Mouse (Mus musculus) myocyte (in vitro differentiated cells): ENCODE measurements around the gene BC052040.

Experiments used
- CEBPB ChIP-seq: IDR thresholded peaks from 2 replicates; pipeline ENCODE4 v1.6.1; 2011; ENCODE audit warnings: mild to moderate bottlenecking, moderate library complexity; ENCODE audit not compliant: poor library complexity, insufficient read depth, severe bottlenecking
- E2F4 ChIP-seq: IDR thresholded peaks from one replicate; pipeline ENCODE4 v1.6.1; 2011; ENCODE audit warnings: mild to moderate bottlenecking, control low read depth, moderate library complexity; ENCODE audit not compliant: insufficient read depth
- MAX ChIP-seq: IDR thresholded peaks from one replicate; pipeline ENCODE4 v1.6.1; 2011; ENCODE audit warnings: low read depth, mild to moderate bottlenecking, control low read depth
- MYOD1 ChIP-seq, 3 experiments: IDR thresholded peaks; one replicate each; pipeline ENCODE4 v1.6.1; 2011; ENCODE audit warnings: control low read depth in 2 of 3, low read depth in 2 of 3, mild to moderate bottlenecking in 2 of 3, moderate library complexity in 1 of 3; ENCODE audit not compliant: insufficient read length in 2 of 3, control insufficient read depth in 1 of 3
- MYOG ChIP-seq, 3 experiments: IDR thresholded peaks; one replicate each; pipeline ENCODE4 v1.6.1; 2011; ENCODE audit warnings: control low read depth in 2 of 3, low read depth in 2 of 3, mild to moderate bottlenecking in 2 of 3; ENCODE audit not compliant: insufficient read length in 2 of 3, control insufficient read depth in 1 of 3, insufficient read depth in 1 of 3
- POLR2A ChIP-seq: IDR thresholded peaks from one replicate; pipeline ENCODE4 v1.6.1; 2011; ENCODE audit warnings: low read depth, mild to moderate bottlenecking, control low read depth, moderate library complexity; ENCODE audit not compliant: insufficient read length
- REST ChIP-seq: IDR thresholded peaks from one replicate; pipeline ENCODE4 v1.6.1; 2011; ENCODE audit warnings: mild to moderate bottlenecking, control low read depth, moderate library complexity; ENCODE audit not compliant: insufficient read depth, insufficient read length
- SRF ChIP-seq: IDR thresholded peaks from one replicate; pipeline ENCODE4 v1.6.1; 2011; ENCODE audit warnings: low read depth; ENCODE audit not compliant: control insufficient read depth, insufficient read length
- TCF12 ChIP-seq: IDR thresholded peaks from one replicate; pipeline ENCODE4 v1.6.1; 2011; ENCODE audit warnings: mild to moderate bottlenecking, control low read depth; ENCODE audit not compliant: poor library complexity, insufficient read depth, severe bottlenecking
- TCF3 ChIP-seq: IDR thresholded peaks from one replicate; pipeline ENCODE4 v1.6.1; 2011; ENCODE audit warnings: low read depth, control low read depth; ENCODE audit not compliant: insufficient read length
- USF1 ChIP-seq: IDR thresholded peaks from one replicate; pipeline ENCODE4 v1.6.1; 2011; ENCODE audit warnings: low read depth, mild to moderate bottlenecking, control low read depth, moderate library complexity

GRCm38 (mm10) chr2:115717980-115718379 lies 136.5 kb downstream of the BC052040 start:
- TF ChIP-seq MAX (no peak), POLR2A (no peak), USF1 (no peak), TCF12 (no peak), SRF (no peak), REST (no peak), TCF3 (no peak), MYOD1 (IDR thresholded peaks at IDR 0.05; ENCODE audit: control insufficient read depth in 1 of 3, insufficient read length in 2 of 3, low read depth in 2 of 3) (no peak), CEBPB (no peak), E2F4 (no peak), MYOG (IDR thresholded peaks at IDR 0.05; ENCODE audit: control insufficient read depth in 1 of 3, insufficient read depth in 1 of 3, insufficient read length in 2 of 3, low read depth in 2 of 3) (no peak)
